Mouse (Mus musculus) hindbrain, embryonic 11.5 days (tissue): ENCODE data around the gene Hspb6. TPM values are rescaled to one million over a fixed set of nuclear protein-coding genes. Genes with fewer than 3 reads are reported as not detected.

ENCODE experiments used
- polyA plus RNA-seq: library from polyadenylated mRNA; unstranded; fragments of >200 nt; fragmentation: Nextera tagmentation; extraction: Ambion mirVana; gene quantifications from 2 replicates; pipeline ENCODE4 v1.2.1, GENCODE M21; 2014

Hspb6 gene
- polyA plus RNA-seq, 1 experiment from 2014 or later: 4.0 TPM

Other genes starting within 250 kb of the Hspb6 start
- 82.1 and 85.2 TPM in 2 replicates for gene Alkbh6, start 243.5 kb upstream of the Hspb6 start, polyA plus RNA-seq
- 17.4 and 18.7 TPM in 2 replicates for gene Syne4, start 237.4 kb upstream of the Hspb6 start, polyA plus RNA-seq
- 1.4 and 3.3 TPM in 2 replicates for gene E130208F15Rik, start 230.4 kb upstream of the Hspb6 start, polyA plus RNA-seq
- gene Sdhaf1, start 228.3 kb upstream of the Hspb6 start, polyA plus RNA-seq: 20.9 and 23.2 TPM in 2 replicates
- gene Lrfn3, start 189.4 kb upstream of the Hspb6 start, polyA plus RNA-seq: 5.3 and 6.8 TPM in 2 replicates
- 19.3 and 23.1 TPM in 2 replicates for gene Tyrobp, start 138.4 kb upstream of the Hspb6 start, polyA plus RNA-seq
- gene Hcst, start 132.3 kb upstream of the Hspb6 start, polyA plus RNA-seq: 0.39 and 0.62 TPM in 2 replicates
- gene Nfkbid, start 130.4 kb upstream of the Hspb6 start, polyA plus RNA-seq: 1.5 and 1.8 TPM in 2 replicates
- gene Aplp1, start 106.6 kb upstream of the Hspb6 start, polyA plus RNA-seq: 165 and 169 TPM in 2 replicates
- 18.6 and 25.8 TPM in 2 replicates for gene Kirrel2, start 94.5 kb upstream of the Hspb6 start, polyA plus RNA-seq
- gene Nphs1, start 93.9 kb upstream of the Hspb6 start, polyA plus RNA-seq: 3.3 and 4.5 TPM in 2 replicates
- not detected in 2 replicates for gene Prodh2, start 58.6 kb upstream of the Hspb6 start, polyA plus RNA-seq
- gene Arhgap33, start 17.1 kb upstream of the Hspb6 start, polyA plus RNA-seq: 41.4 and 41.9 TPM in 2 replicates
- 11.4 and 18.4 TPM in 2 replicates for gene Proser3, start 121 bp downstream of the Hspb6 start, polyA plus RNA-seq
- gene Lin37, start 7.7 kb downstream of the Hspb6 start, polyA plus RNA-seq: 44.7 and 48.3 TPM in 2 replicates
- gene U2af1l4, start 11.1 kb downstream of the Hspb6 start, polyA plus RNA-seq: 83.0 and 100.0 TPM in 2 replicates
- 7.8 and 9.8 TPM in 2 replicates for gene Gm49396, start 11.2 kb downstream of the Hspb6 start, polyA plus RNA-seq
- 104 and 105 TPM in 2 replicates for gene Psenen, start 11.4 kb downstream of the Hspb6 start, polyA plus RNA-seq
- 3.0 and 3.6 TPM in 2 replicates for gene Igflr1, start 13.2 kb downstream of the Hspb6 start, polyA plus RNA-seq
- 11.1 and 13.2 TPM in 2 replicates for gene Kmt2b, start 36.5 kb downstream of the Hspb6 start, polyA plus RNA-seq
- 0.24 and 1.2 TPM in 2 replicates for gene Zbtb32, start 46.7 kb downstream of the Hspb6 start, polyA plus RNA-seq
- gene Upk1a, start 60.7 kb downstream of the Hspb6 start, polyA plus RNA-seq: 0.54 and 1.2 TPM in 2 replicates
- 816 and 817 TPM in 2 replicates for gene Cox6b1, start 74.0 kb downstream of the Hspb6 start, polyA plus RNA-seq
- gene Etv2, start 83.7 kb downstream of the Hspb6 start, polyA plus RNA-seq: not detected in 2 replicates
- 119 and 123 TPM in 2 replicates for gene Rbm42, start 98.1 kb downstream of the Hspb6 start, polyA plus RNA-seq
- 40.3 and 41.8 TPM in 2 replicates for gene Haus5, start 112.8 kb downstream of the Hspb6 start, polyA plus RNA-seq
- gene Pmis2, start 119.4 kb downstream of the Hspb6 start, polyA plus RNA-seq: not detected in 2 replicates
- not detected in 2 replicates for gene 2200002J24Rik, start 146.7 kb downstream of the Hspb6 start, polyA plus RNA-seq
- 0.65 and 1.4 TPM in 2 replicates for gene Atp4a, start 160.0 kb downstream of the Hspb6 start, polyA plus RNA-seq
- gene Tmem147, start 177.4 kb downstream of the Hspb6 start, polyA plus RNA-seq: 143 and 160 TPM in 2 replicates
- 0.60 and 0.75 TPM in 2 replicates for gene Gapdhs, start 191.5 kb downstream of the Hspb6 start, polyA plus RNA-seq
- 0.39 and 0.42 TPM in 2 replicates for gene Sbsn, start 199.3 kb downstream of the Hspb6 start, polyA plus RNA-seq
- 0.34 and 0.73 TPM in 2 replicates for gene Dmkn, start 211.6 kb downstream of the Hspb6 start, polyA plus RNA-seq
- gene Krtdap, start 235.7 kb downstream of the Hspb6 start, polyA plus RNA-seq: not detected in 2 replicates